In genomic region chr9:51068202-51068601, GRCm38 (mm10) we compare ENCODE assay signal across 16 mouse cellular contexts. TPM values are rescaled to one million over a fixed set of nuclear protein-coding genes. Genes with fewer than 3 reads are reported as not detected.
"Had no signal": no experiment of that assay in that cellular context is flagged by ENCODE, and none has a peak within 500 bp of the region (broad histone marks: within the 10 kb centered on the region; RNA-seq: fewer than 3 reads in every experiment).

No protein-coding gene starts in this region.

- H3K27ac ChIP-seq: kidney, postnatal 0 days; limb, embryonic 12.5 days; liver, embryonic 13.5 days; lung, embryonic 15.5 days; macrophage; stomach, postnatal 0 days had no signal

- H3K9me3 ChIP-seq: limb, embryonic 12.5 days; liver, embryonic 13.5 days; lung, embryonic 15.5 days; megakaryocyte, embryonic 14.5 days had no signal

- H3K27me3 ChIP-seq: limb, embryonic 12.5 days; liver, embryonic 13.5 days; lung, embryonic 15.5 days; megakaryocyte, embryonic 14.5 days had no signal

- DNase-seq: kidney, postnatal 36 days; layer of hippocampus, adult 9-11 months; layer of hippocampus, postnatal 36 days; liver; liver, embryonic 13.5 days; liver, postnatal 0 days; lung, postnatal 14 days had no signal

- H3K4me1 ChIP-seq: limb, embryonic 12.5 days; lung, embryonic 15.5 days had no signal

- H3K9ac ChIP-seq: limb, embryonic 12.5 days; liver, embryonic 13.5 days; liver, postnatal 0 days; lung, embryonic 15.5 days had no signal

- H3K4me2 ChIP-seq: limb, embryonic 12.5 days; liver, embryonic 13.5 days; lung, embryonic 15.5 days; midbrain, embryonic 11.5 days had no signal

- ATAC-seq: liver, postnatal 0 days; midbrain, embryonic 16.5 days had no signal

- H3K36me3 ChIP-seq: limb, embryonic 12.5 days; liver, embryonic 13.5 days; lung, embryonic 15.5 days had no signal

- H3K4me3 ChIP-seq: limb, embryonic 12.5 days; liver, embryonic 13.5 days; lung, embryonic 15.5 days had no signal

RNA-seq across cellular contexts. Expression of gene Btg4, which starts 7.5 kb away (rescaled TPM):
- polyA plus RNA-seq: kidney, postnatal 0 days; limb, embryonic 12.5 days; liver, embryonic 13.5 days; liver, postnatal 0 days; lung, embryonic 15.5 days; macrophage; midbrain, embryonic 11.5 days; midbrain, embryonic 16.5 days; neural tube, embryonic 14.5 days; stomach, postnatal 0 days had no signal

RNA-seq across cellular contexts. Expression of gene 4833427G06Rik, which starts 33.7 kb away (rescaled TPM):
- polyA plus RNA-seq: kidney, postnatal 0 days; limb, embryonic 12.5 days; liver, embryonic 13.5 days; liver, postnatal 0 days; macrophage; midbrain, embryonic 11.5 days; stomach, postnatal 0 days had no signal
